Mouse (Mus musculus) liver, embryonic 15.5 days (tissue): ENCODE data around the gene Kiss1. TPM values are rescaled to one million over a fixed set of nuclear protein-coding genes. Genes with fewer than 3 reads are reported as not detected.

ENCODE experiments used
- ATAC-seq: fragments of 200-750 bp; cut with Nextera tagmentation; 2 replicates; pipeline ENCODE4 v1.8.0; 2017; ENCODE audit warnings: moderate number of reproducible peaks, mild to moderate bottlenecking, moderate library complexity; ENCODE audit not compliant: insufficient read depth
- H3K27ac ChIP-seq: fragments of 300-500 bp; sonication (generic); replicated peaks from 2 replicates; pipeline ENCODE4 v1.5.1; 2015; ENCODE audit warnings: mild to moderate bottlenecking, inconsistent platforms
- H3K27me3 ChIP-seq: fragments of 300-500 bp; sonication (generic); 2 replicates; pipeline ENCODE4 v1.6.1; 2015; ENCODE audit warnings: mild to moderate bottlenecking, inconsistent platforms
- H3K36me3 ChIP-seq: fragments of 300-500 bp; sonication (generic); replicated peaks from 2 replicates; pipeline ENCODE4 v1.6.1; 2015; ENCODE audit warnings: moderate library complexity, mild to moderate bottlenecking, inconsistent platforms
- H3K4me1 ChIP-seq: fragments of 300-500 bp; sonication (generic); replicated peaks from 2 replicates; pipeline ENCODE4 v1.6.1; 2015; ENCODE audit warnings: inconsistent platforms
- H3K4me2 ChIP-seq: fragments of 300-500 bp; sonication (generic); 2 replicates; pipeline ENCODE4 v1.6.1; 2015; ENCODE audit warnings: moderate library complexity, mild to moderate bottlenecking, inconsistent platforms
- H3K4me3 ChIP-seq: fragments of 300-500 bp; sonication (generic); replicated peaks from 2 replicates; pipeline ENCODE4 v1.5.1; 2015; ENCODE audit warnings: mild to moderate bottlenecking, inconsistent platforms
- H3K9ac ChIP-seq: fragments of 300-500 bp; sonication (generic); 2 replicates; pipeline ENCODE4 v1.6.1; 2015; ENCODE audit warnings: moderate library complexity, mild to moderate bottlenecking, inconsistent platforms
- H3K9me3 ChIP-seq: fragments of 300-500 bp; sonication (generic); replicated peaks from 2 replicates; pipeline ENCODE4 v1.6.1; 2016; ENCODE audit warnings: inconsistent platforms
- WGBS: fragments of 180-500 bp; shearing (Covaris S2); methylation state at CpG from one replicate; pipeline ENCODE4 v1.1.7; 2015; ENCODE audit warnings: mixed read lengths; ENCODE audit not compliant: insufficient replicate concordance; 5-methylcytosine and 5-hydroxymethylcytosine counted together
- polyA plus RNA-seq: library from polyadenylated mRNA; unstranded; fragments of >200 nt; fragmentation: Nextera tagmentation; extraction: Ambion mirVana; gene quantifications from 2 replicates; pipeline ENCODE4 v1.2.1, GENCODE M21; 2015

Gene Kiss1
- polyA plus RNA-seq = not detected in 2 replicates

DNA sequence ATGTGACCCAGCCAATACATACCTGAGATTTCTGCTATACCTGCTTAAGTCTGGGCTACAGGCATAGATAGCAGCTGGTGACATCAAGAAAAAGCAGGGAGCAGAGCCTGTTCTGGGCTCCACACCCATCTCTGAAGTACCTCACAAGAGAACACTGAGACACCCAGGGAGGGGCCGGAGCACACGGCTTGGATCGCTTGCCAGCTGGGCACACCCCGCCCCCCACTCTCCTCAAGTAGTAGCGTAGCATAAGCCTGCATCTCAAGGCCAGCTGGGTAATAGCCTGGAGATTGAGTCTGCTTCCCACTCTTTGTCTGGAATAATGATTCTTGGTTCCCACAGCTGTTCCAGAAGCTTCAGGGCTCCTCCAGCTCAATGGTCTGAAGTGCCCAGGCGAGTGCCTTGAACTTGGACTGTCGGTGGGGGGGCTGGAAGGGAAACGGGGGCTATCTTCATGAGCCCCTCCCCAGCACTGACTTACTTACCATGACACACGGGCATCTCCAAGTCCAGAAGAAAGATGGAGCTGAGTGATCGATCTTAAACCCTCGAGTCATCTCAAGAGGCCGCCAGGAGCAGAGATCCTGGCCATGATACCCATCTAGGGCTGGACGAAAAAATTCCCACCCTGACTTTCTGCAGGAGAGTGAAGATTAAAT, at the start of gene Kiss1:
Kiss1 (plus strand) TSS at position 609 of the 659 bp plus-strand sequence.
- ATAC-seq = no peak

DNA sequence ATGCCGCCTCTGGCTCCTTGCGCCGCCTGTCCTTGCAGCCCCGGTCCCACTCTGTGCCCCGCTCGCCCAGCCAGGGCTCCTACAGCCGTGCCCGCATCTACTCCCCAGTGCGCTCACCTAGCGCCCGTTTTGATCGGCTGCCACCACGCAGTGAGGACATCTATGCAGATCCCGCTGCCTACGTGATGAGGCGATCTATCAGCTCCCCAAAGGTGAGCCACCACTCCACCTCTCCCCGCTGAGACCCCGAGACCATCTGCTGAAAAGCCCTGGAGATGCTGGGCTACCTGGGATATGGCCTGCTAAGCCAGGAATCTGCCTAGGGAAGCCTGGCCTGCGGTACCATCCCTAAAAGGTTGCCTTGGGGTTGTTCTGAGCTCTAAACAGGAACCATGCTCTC, 47.5 kb upstream of the Kiss1 start:
- Histone ChIP-seq H3K27me3 (peaks cover 4% of the 10 kb centered on the region; the same call in 1 of the 2 replicates), H3K36me3 (0 out of 2 replicates have a peak, but pooled peaks cover 2% of the 10 kb centered on the region), H3K4me2 (no peak overlapping the region), H3K9me3 (no peaks in the 10 kb centered on the region), H3K4me3 (no peak overlapping the region), H3K4me1 (no peaks in the 10 kb centered on the region), H3K27ac (no peak overlapping the region), H3K9ac (no peak overlapping the region)
- ATAC-seq = no peak
- WGBS = 77% methylated on average over 19 of the region's 19 CpGs

More for the DNA sequence above, at the start of gene Kiss1:
- WGBS = 66% methylated on average over 13 of the region's 13 CpGs
- H3K4me3 ChIP-seq = no peak within 1 kb of the TSS
- H3K27me3 ChIP-seq = no peaks in the 10 kb centered on the region
- H3K36me3 ChIP-seq = no peaks in the 10 kb centered on the region
- H3K4me1 ChIP-seq = no peaks in the 10 kb centered on the region
- H3K9me3 ChIP-seq = no peaks in the 10 kb centered on the region
- no peak within 1 kb of the TSS for H3K9ac ChIP-seq
- no peak within 1 kb of the TSS for H3K4me2 ChIP-seq
- no peak within 1 kb of the TSS for H3K27ac ChIP-seq

DNA sequence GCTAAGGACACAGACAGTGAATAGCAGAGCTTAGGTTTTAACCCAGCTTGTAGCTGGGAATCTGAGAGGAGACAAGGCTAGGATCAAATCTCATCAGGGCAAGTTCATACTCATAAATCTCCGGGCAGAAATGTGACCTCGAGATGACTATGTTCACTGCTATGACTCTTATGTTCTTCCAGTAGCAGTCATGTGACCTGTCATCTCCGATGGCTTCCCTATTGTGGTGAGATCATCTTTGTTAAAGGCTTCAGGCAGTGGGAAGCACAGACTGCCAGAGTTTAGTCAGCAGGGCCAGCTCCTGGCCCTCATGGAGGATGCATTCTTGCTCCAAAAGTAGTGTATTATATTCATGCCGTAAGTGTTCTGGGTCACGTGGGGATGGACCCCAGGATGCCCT, 44.7 kb upstream of the Kiss1 start:
- no peak overlapping the region for H3K4me2 ChIP-seq
- 38% methylated on average over 5 of the region's 5 CpGs for WGBS
- H3K27ac ChIP-seq = no peak overlapping the region
- no peak overlapping the region for H3K9ac ChIP-seq
- H3K4me3 ChIP-seq = no peak overlapping the region
- no peaks in the 10 kb centered on the region for H3K9me3 ChIP-seq
- H3K36me3 ChIP-seq = 0 out of 2 replicates have a peak, but pooled peaks cover 2% of the 10 kb centered on the region
- no peaks in the 10 kb centered on the region for H3K4me1 ChIP-seq
- ATAC-seq = no peak
- peaks cover 4% of the 10 kb centered on the region; the same call in 1 of the 2 replicates for H3K27me3 ChIP-seq

DNA sequence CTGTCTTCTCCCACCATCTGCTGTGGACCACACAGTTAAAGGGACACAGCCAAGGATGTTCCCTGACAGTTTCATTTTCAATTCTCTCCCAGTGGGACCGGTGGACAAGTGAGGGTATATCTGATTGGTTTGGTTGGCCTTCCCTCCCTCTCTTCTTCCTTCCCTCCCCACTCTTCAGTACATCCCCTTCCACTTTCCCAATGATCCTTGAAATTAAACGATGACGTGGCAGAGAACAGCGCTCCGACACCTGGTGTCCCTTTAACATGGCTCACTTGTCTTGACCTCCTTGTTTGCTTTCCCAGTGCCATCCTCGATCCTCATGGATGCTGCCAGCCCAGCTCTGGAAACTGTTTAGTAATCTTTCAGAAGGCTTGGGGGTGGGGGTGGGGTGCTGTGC, 43.1 kb upstream of the Kiss1 start:
- Histone ChIP-seq H3K4me3 (no peak overlapping the region), H3K9me3 (no peaks in the 10 kb centered on the region), H3K4me2 (no peak overlapping the region), H3K27me3 (peaks cover 4% of the 10 kb centered on the region; the same call in 1 of the 2 replicates), H3K27ac (no peak overlapping the region), H3K36me3 (no peaks in the 10 kb centered on the region), H3K9ac (no peak overlapping the region), H3K4me1 (no peaks in the 10 kb centered on the region)
- WGBS = 67% methylated on average over 6 of the region's 6 CpGs
- no peak for ATAC-seq

DNA sequence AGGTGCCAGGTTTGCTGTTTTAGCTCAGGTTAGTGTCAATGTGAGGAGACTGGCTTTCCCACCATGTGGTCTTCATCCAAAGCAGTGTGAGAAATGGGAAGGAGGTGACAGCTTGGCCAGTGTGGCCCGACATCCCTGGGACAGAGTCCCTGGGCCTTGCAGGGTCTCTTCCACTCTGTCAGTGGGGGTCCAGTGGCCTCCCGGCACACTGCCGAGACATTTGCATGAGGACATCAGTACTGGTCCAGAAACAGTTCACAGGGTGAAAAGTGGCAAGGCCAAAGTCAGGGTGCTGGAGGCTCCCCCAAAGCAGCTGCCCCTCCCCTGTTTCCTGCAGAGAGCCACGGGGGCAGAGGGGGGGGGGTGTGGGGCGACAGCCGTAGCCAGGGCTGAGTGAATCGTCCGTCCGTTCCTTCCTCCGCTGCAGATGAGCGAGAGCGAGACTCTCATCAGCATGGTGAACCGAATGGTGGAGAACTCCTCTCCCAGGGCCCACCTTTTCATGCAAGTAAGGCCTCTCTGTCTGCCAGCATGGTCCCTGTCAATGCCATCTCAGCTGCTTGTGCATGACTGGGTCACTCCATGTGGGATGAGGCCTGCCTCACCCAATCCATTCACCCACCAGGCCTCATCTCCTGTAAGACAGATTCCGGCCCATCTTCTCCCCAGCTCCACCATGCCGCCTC, 42.6 kb upstream of the Kiss1 start:
- H3K4me2 ChIP-seq = no peak overlapping the region
- 58% methylated on average over 15 of the region's 15 CpGs for WGBS
- H3K27me3 ChIP-seq = peaks cover 4% of the 10 kb centered on the region; the same call in 1 of the 2 replicates
- H3K9ac ChIP-seq = no peak overlapping the region
- no peak overlapping the region for H3K4me3 ChIP-seq
- H3K9me3 ChIP-seq = no peaks in the 10 kb centered on the region
- H3K4me1 ChIP-seq = no peaks in the 10 kb centered on the region
- ATAC-seq = no peak
- H3K36me3 ChIP-seq = no peaks in the 10 kb centered on the region
- no peak overlapping the region for H3K27ac ChIP-seq

DNA sequence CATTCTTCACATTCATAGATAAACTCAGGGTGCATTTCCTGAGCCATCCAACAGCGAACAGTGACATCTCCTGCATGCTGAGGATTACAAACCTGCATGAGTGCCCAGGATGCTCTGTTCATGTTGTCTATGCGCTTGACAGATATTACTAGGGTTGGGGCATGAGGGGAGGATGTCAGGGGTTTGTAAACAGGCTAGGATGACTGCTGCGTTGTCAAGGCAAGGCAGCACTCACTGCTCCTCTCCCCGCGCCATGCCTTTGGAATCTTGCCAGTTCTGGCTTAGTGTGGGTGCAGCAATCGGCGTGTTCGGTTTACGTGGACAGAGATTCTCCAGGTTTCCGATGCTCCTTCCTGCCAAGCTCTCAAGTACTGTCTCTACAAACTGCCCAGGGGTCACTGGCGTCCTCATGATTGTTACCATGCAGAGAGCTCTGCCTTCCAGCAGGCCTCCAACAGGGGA, 42.0 kb upstream of the Kiss1 start:
- Histone ChIP-seq H3K9ac (no peak overlapping the region), H3K27me3 (peaks cover 4% of the 10 kb centered on the region; the same call in 1 of the 2 replicates), H3K9me3 (no peaks in the 10 kb centered on the region), H3K27ac (no peak overlapping the region), H3K4me1 (no peaks in the 10 kb centered on the region), H3K4me3 (no peak overlapping the region), H3K4me2 (no peak overlapping the region), H3K36me3 (no peaks in the 10 kb centered on the region)
- 70% methylated on average over 11 of the region's 11 CpGs for WGBS
- no peak for ATAC-seq

DNA sequence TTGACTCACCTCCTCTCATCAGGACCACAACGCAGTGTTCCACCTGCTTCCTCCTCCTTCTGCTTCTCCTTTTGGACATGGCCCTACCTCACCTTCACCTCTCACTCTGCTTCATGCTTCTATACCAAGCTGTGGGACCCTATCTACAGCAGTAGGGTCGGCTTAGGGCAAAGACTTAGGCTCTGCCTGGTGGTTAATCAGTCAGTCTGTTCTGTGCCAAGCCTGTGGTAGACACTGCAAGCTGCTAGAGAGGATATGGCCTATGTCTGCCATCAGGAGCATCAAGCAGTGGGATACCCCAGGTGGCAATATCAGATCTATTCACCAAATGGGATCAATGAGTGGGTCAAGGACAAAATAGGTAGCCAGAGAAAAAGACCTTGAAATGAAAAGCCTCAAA, 41.1 kb upstream of the Kiss1 start:
- no peaks in the 10 kb centered on the region; the same call in 1 of the 2 replicates for H3K27me3 ChIP-seq
- H3K4me1 ChIP-seq = no peaks in the 10 kb centered on the region
- no peak overlapping the region for H3K4me2 ChIP-seq
- H3K4me3 ChIP-seq = no peak overlapping the region
- H3K27ac ChIP-seq = no peak overlapping the region
- no peak for ATAC-seq
- no peak overlapping the region for H3K9ac ChIP-seq
- no peaks in the 10 kb centered on the region for H3K9me3 ChIP-seq
- H3K36me3 ChIP-seq = no peaks in the 10 kb centered on the region
- 61% methylated on average over 2 of the region's 2 CpGs for WGBS

DNA sequence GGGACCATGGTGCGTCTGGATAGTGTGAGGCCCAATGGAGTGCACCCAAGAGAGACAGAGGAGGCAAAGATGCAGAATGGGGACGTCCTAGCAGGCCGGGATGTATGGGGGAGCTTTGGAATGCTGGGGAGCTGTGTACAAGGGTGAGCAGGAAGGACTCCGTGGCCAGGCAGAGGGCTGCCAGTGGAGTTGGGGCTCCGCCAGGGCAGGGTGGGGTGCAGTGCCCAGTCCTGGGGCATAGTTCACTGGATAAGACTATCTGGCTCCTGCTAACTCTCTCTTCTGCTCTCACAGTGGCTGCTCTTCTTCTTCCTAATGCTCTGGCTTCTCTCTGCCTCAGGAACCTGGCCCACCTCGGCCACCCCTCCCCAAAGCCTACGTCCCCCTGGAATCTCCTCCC, 35.8 kb upstream of the Kiss1 start:
- WGBS = 60% methylated on average over 7 of the region's 7 CpGs
- Histone ChIP-seq H3K4me2 (no peak overlapping the region), H3K9me3 (no peaks in the 10 kb centered on the region), H3K27ac (no peak overlapping the region), H3K27me3 (no peaks in the 10 kb centered on the region), H3K4me3 (no peak overlapping the region), H3K4me1 (0 out of 2 replicates have a peak, but pooled peaks cover 4% of the 10 kb centered on the region), H3K9ac (no peak overlapping the region), H3K36me3 (no peaks in the 10 kb centered on the region)
- ATAC-seq = no peak

DNA sequence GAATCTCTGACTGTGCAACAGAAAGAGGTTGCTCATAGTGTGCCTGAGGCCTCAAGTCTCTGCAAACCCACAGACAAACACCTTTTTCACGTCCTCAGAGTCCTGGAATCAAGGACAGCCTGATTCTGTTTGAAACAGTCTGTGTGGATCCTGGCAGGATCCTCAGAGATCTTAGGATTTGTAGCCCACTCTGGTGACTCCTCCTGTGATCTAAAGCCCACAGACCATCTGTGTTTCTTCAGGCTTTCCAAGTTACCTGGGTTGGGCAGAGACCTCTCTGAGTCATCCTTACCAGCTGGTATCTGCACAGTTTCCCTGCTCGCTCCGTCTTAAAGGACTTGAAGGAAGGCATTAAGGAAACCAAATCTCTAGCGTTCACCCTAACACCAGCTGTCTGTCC, 34.6 kb upstream of the Kiss1 start:
- 71% methylated on average over 4 of the region's 4 CpGs for whole genome bisulfite sequencing

DNA sequence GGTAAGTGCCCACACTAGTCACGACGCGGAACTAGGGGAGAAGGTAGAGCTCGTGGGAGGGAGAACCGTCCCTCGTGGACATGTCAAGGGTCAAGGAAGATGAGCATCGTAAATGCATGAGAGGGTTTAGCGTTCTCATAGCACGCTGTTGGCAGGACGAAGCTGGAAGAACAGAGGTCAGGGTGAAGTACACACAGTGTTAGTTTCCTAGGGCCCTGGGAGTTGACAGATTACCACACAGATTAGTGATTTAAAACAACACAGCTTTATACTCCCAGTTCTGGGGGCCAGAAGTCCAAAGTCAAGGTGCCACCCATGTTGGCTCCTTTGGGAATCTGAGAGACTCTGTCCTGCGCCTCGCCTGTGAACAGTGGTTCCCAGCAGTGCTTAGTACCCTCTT, 33.8 kb upstream of the Kiss1 start:
- Histone ChIP-seq H3K9ac (no peak overlapping the region), H3K36me3 (no peaks in the 10 kb centered on the region; the same call in 1 of the 2 replicates), H3K4me3 (no peak overlapping the region), H3K4me1 (0 out of 2 replicates have a peak, but pooled peaks cover 4% of the 10 kb centered on the region), H3K9me3 (no peaks in the 10 kb centered on the region), H3K27me3 (no peaks in the 10 kb centered on the region), H3K4me2 (no peak overlapping the region), H3K27ac (no peak overlapping the region)
- WGBS = 69% methylated on average over 12 of the region's 12 CpGs
- peak; percentile 42; the same call in 1 of the 2 replicates for ATAC-seq

More for the DNA sequence above, 34.6 kb upstream of the Kiss1 start:
- no peak overlapping the region for H3K4me2 ChIP-seq
- H3K4me3 ChIP-seq = no peak overlapping the region
- H3K36me3 ChIP-seq = no peaks in the 10 kb centered on the region
- no peaks in the 10 kb centered on the region for H3K27me3 ChIP-seq
- H3K9ac ChIP-seq = no peak overlapping the region
- no peak overlapping the region for H3K27ac ChIP-seq
- 0 out of 2 replicates have a peak, but pooled peaks cover 4% of the 10 kb centered on the region for H3K4me1 ChIP-seq
- H3K9me3 ChIP-seq = no peaks in the 10 kb centered on the region
- ATAC-seq = no peak

DNA sequence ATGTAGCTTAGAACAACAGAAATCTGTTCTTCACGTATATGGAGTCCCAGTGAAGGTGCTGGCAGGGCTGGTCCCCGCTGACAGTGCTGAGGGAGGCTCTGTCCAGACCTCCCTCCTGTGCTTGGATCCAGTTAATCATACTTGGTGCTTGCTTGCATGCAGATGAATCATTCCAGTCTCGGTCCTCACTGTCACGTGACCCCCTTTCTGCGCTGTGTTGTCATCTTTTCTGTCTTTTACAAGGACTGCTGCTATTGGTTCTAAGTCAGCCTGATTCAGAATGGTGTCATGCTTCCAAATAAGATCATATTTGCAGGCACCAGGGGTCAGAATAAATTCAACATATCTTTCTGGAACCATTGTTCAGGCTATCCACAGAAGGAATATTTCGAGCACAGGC, 29.8 kb upstream of the Kiss1 start:
- no peak overlapping the region for H3K4me2 ChIP-seq
- whole genome bisulfite sequencing = 80% methylated on average over 6 of the region's 6 CpGs
- H3K9me3 ChIP-seq = no peaks in the 10 kb centered on the region
- H3K9ac ChIP-seq = no peak overlapping the region
- no peak for ATAC-seq
- no peaks in the 10 kb centered on the region; the same call in none of the 2 replicates for H3K36me3 ChIP-seq
- no peaks in the 10 kb centered on the region for H3K27me3 ChIP-seq
- H3K4me3 ChIP-seq = no peak overlapping the region
- H3K4me1 ChIP-seq = 0 out of 2 replicates have a peak, but pooled peaks cover 4% of the 10 kb centered on the region
- H3K27ac ChIP-seq = no peak overlapping the region
